ENCODE assay signal across 30 mouse cellular contexts in genomic region chr3:59107439-59107838, GRCm38 (mm10). TPM values are rescaled to one million over a fixed set of nuclear protein-coding genes. Genes with fewer than 3 reads are reported as not detected.
"Had no signal": no experiment of that assay in that cellular context is flagged by ENCODE, and none has a peak within 500 bp of the region (broad histone marks: within the 10 kb centered on the region; RNA-seq: fewer than 3 reads in every experiment).

No protein-coding gene starts in this region.

- H3K9me3 ChIP-seq: limb, embryonic 10.5 days; limb, embryonic 12.5 days; limb, embryonic 13.5 days; limb, embryonic 15.5 days; liver, embryonic 12.5 days; liver, embryonic 13.5 days; liver, embryonic 15.5 days; lung, embryonic 15.5 days; megakaryocyte, embryonic 14.5 days; midbrain, embryonic 10.5 days; midbrain, embryonic 12.5 days; midbrain, embryonic 15.5 days; neural tube, embryonic 12.5 days had no signal

- H3K36me3 ChIP-seq: limb, embryonic 10.5 days; limb, embryonic 12.5 days; limb, embryonic 13.5 days; limb, embryonic 15.5 days; liver, embryonic 12.5 days; liver, embryonic 13.5 days; liver, embryonic 15.5 days; lung, embryonic 15.5 days; midbrain, embryonic 10.5 days; midbrain, embryonic 12.5 days; midbrain, embryonic 15.5 days; neural tube, embryonic 12.5 days had no signal

- H3K9ac ChIP-seq: limb, embryonic 12.5 days; limb, embryonic 13.5 days; limb, embryonic 15.5 days; liver, embryonic 12.5 days; liver, embryonic 13.5 days; liver, embryonic 14.5 days; liver, embryonic 15.5 days; liver, postnatal 0 days; lung, embryonic 14.5 days; lung, embryonic 15.5 days; midbrain, embryonic 12.5 days; midbrain, embryonic 15.5 days; neural tube, embryonic 12.5 days had no signal

- H3K4me2 ChIP-seq: limb, embryonic 12.5 days; limb, embryonic 13.5 days; limb, embryonic 15.5 days; liver, embryonic 11.5 days; liver, embryonic 12.5 days; liver, embryonic 13.5 days; liver, embryonic 15.5 days; lung, embryonic 14.5 days; lung, embryonic 15.5 days; midbrain, embryonic 11.5 days; midbrain, embryonic 12.5 days; midbrain, embryonic 15.5 days; neural tube, embryonic 12.5 days had no signal

- H3K27ac ChIP-seq: limb, embryonic 10.5 days; limb, embryonic 12.5 days; limb, embryonic 13.5 days; limb, embryonic 15.5 days; liver, embryonic 12.5 days; liver, embryonic 13.5 days; liver, embryonic 14.5 days; liver, embryonic 15.5 days; lung, embryonic 15.5 days; macrophage; midbrain, embryonic 10.5 days; midbrain, embryonic 12.5 days; midbrain, embryonic 15.5 days; neural tube, embryonic 12.5 days had no signal

- H3K4me3 ChIP-seq: limb, embryonic 10.5 days; limb, embryonic 12.5 days; limb, embryonic 13.5 days; limb, embryonic 15.5 days; liver, embryonic 12.5 days; liver, embryonic 13.5 days; liver, embryonic 15.5 days; lung, embryonic 15.5 days; megakaryocyte, embryonic 14.5 days; midbrain, embryonic 10.5 days; midbrain, embryonic 12.5 days; midbrain, embryonic 15.5 days; myocyte; neural tube, embryonic 12.5 days had no signal

- ATAC-seq: liver, embryonic 12.5 days; liver, postnatal 0 days; lung, postnatal 0 days; midbrain, embryonic 15.5 days; midbrain, embryonic 16.5 days had no signal

- H3K27me3 ChIP-seq: limb, embryonic 12.5 days; limb, embryonic 13.5 days; limb, embryonic 15.5 days; liver, embryonic 12.5 days; liver, embryonic 13.5 days; liver, embryonic 15.5 days; lung, embryonic 15.5 days; megakaryocyte, embryonic 14.5 days; midbrain, embryonic 12.5 days; midbrain, embryonic 15.5 days; neural tube, embryonic 12.5 days had no signal

- H3K4me1 ChIP-seq: limb, embryonic 10.5 days; limb, embryonic 12.5 days; limb, embryonic 13.5 days; limb, embryonic 15.5 days; lung, embryonic 15.5 days; midbrain, embryonic 10.5 days; midbrain, embryonic 12.5 days; midbrain, embryonic 15.5 days; neural tube, embryonic 12.5 days had no signal

- DNase-seq: left cerebral cortex, postnatal 4 days; liver; liver, embryonic 13.5 days; liver, postnatal 0 days; lung, adult 18-20 months; lung, adult 2 months; lung, embryonic 14.5 days; lung, postnatal 10 days; lung, postnatal 14 days; lung, postnatal 36 days; lung, postnatal 4 days had no signal

RNA-seq across cellular contexts. Expression of gene Gpr171, which starts 5.8 kb away (rescaled TPM):
- polyA plus RNA-seq: myocyte had no signal
